Mouse (Mus musculus) heart, postnatal 10 days (tissue): ENCODE results near the gene Trim72. TPM values are rescaled to one million over a fixed set of nuclear protein-coding genes. Genes with fewer than 3 reads are reported as not detected.
A peak's percentile ranks its signal among the peaks of the same experiment; 100 is the strongest.

Experiments used
- DNase-seq, 2 experiments: peaks; one replicate each; pipeline ENCODE4 v3.0.0; 2021
- intact Hi-C: fragments of 180-260 bp; cut with DNase I; formaldehyde crosslinking; loops from one replicate; pipeline ENCODE4 v1.15.1; 2025
- total RNA-seq, 2 experiments: library from RNA; stranded (reverse); gene quantifications; 2 replicates each; pipeline ENCODE4 v1.2.3; 2021

Gene Trim72
- total RNA-seq, result 100 to 1,000 TPM; 144 to 159 TPM

DNA sequence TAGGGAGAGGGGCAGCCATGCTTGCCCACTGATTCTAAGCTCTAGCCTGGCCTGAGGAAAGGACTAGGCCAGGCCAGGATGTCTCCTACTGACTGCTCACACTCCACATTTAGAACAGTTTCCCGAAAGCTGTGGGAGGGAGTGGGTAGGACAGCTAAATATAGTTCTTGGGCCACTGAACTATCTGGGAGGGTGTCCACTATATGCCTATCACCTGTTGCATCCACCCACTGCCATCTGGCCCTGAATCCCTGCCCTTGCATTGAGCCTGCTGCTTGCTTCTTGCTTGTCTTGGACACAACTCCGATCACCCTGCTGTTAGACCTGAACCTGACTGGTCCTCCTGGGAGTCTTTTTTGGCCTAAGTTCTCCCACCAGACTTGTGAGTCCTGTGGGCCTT lies at the start of gene Trim72:
Trim72 (plus strand) TSS at position 262 of the 400 bp plus-strand sequence.
- intact Hi-C loops, result no loop called here
- peak; percentile 75 to 81 for DNase-seq

DNA sequence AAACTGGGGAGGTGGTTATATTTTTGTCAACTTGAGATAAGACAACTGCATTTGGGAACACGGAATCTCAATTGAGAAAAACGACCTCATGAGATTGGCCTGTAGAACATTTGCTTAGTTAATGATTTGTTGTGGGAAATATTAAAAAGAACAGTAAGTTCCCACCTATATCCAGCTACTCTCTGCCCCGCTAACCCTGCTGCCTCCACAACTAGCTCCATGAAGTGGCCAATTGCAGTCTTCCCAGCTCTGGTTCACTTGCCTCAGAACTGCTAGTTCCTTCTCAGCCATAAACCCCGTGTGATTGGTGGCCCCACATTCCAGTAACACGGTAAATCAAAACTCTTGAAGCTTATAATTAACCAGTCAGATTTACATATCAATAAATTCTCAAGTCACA lies 44.4 kb upstream of the Trim72 start:
- no peak for DNase-seq
- intact Hi-C loops, result no loop called here

- peak; percentile 24 to 32 for DNase-seq
- intact Hi-C loops, result no loop called here
These were observed 37.3 kb upstream of the Trim72 start for GRCm38 (mm10) chr7:127966371-127966918.

GRCm38 (mm10) chr7:127967004-127967921 lies 36.5 kb upstream of the Trim72 start, which contains the start of gene Fus:
TSS of gene Fus (plus strand) at chr7:127967457.
- DNase-seq, result peak; percentile 96 to 98
- intact Hi-C loops, result no loop called here

GRCm38 (mm10) chr7:127967922-127968828 lies 35.6 kb upstream of the Trim72 start:
- intact Hi-C loops, result no loop called here
- peak; percentile 85 to 88 for DNase-seq

DNA sequence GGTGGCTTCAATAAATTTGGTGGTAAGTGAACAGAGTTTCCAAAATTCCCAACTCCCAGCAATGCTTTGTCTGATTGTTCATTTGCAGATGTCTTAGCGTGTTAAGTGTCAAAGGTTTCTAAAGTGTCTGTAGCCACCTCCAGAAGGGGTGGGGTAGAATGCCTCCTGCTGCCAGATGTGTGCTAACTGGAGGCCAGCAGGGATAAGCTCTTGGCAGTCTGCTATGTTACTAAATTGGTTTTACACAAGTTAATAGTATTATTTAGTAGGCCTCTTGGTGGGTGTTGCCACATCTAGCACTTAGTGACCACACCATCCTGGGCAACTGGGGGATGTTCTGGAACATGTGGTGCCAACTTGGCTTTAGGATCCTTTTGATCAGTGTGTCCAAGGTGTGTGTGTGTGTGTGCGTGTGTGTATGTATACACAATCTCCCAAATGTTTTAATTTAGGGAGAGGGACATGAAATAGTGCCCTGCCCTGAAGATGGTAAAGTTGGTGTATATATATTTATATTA lies 29.3 kb upstream of the Trim72 start:
- intact Hi-C loops, result no loop called here
- peak; percentile 41 to 45 for DNase-seq

DNA sequence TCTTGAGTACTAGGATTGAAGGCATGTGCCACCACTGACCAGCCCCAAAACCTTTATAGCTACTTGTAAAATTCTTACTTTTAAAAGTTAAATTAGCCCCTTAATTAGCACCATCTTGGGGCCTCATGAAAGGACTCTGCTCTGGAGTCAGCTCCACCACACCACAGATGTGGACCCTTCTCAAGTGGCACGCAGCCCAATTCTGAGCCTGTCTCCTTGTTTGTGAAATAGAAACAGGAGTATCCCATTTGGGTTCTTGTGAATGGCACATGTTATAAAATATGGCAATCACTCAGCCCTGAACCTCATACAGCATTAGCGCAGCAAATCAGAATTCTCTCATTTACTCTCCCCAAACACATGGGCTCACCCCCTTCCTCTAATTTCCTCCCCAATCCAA lies 24.9 kb upstream of the Trim72 start:
- intact Hi-C loops, result no loop called here
- no peak for DNase-seq

DNA sequence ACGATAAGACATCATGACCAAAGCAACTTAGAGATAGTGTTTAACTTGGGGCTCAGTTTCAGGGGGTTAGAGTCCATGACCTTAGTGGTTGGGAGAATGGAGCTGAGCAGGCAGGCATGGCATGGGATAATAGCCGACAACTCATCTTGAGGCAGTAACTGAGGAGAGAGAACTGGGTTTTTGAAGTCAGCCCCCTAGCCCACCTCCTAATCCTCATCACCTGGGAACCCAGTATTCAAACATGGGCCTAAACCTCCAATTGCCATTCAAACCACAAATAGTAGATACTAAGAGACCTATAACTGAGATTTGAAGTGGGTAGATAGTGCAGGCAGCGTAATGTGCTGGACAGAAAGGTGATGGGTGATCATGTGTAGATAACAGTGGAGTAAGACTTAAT lies 23.1 kb upstream of the Trim72 start:
- intact Hi-C loops, result no loop called here
- DNase-seq, result no peak

DNA sequence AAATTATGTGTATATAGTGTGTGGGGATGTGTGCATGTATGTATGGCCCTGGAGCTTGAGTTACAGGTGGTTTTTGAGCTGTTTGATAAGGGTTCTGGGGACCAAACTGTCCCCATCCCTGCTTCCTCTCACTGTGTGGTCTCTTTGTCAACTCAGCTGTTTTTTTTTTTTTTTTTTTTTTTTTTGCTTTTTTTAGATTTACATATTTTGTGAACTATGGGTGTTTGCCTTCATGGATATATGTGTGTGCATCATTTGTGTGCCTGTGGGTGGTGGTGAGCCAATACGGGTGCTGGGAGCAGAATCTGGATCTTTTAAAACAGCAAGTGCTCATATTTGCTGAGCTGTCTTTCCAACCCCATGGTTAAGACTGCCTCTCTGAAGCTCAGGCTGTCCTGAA lies 14.8 kb upstream of the Trim72 start:
- no peak for DNase-seq
- intact Hi-C loops, result no loop called here

DNA sequence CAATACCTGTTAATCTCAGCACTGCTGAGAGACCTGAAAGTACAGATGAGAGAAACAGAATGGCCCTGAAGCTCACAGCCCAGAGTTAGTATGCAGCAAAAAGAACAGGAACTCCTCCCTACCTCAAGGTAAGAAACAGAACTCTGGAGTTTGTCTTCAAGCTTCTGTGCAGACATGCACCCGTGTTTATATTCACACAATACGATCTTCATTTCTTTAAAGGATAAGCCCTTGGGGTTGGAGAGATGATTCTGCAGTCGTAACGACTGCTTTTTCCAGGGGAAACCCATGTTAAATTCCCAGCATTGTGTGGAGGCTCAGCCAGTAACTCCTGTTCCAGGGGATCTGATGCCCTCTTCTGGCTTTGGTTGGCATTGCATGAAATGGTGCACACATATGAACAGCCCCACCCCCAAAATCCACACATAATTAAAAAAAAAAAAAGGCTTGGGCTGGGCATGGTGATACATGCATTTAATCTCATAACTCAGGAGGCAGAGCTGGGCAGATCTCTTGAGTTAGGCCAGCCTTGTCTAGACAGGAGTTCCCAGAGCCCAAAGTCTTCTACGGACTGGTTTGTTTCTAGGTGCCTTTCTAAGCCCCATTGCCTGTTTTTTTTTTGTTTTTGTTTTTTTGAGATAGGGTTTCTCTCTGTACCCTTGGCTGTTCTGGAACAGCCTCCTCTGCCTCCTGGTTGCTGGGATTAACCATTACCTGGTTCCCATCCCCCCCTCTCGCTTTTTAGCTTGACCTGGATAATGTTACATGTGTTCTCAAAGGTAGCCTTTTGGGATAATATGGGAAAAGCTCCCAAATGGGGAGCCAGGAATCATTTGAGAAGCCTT lies 11.9 kb upstream of the Trim72 start:
- peak; percentile 70 to 84 for DNase-seq

GRCm38 (mm10) chr7:127992488-127993340 lies 11.0 kb upstream of the Trim72 start:
- intact Hi-C loops, result loop anchor here (5.0 kb wide), 1 partner anchor 215 kb away; the partner anchor contains the start of gene Cox6a2
- no peak for DNase-seq

More for the DNA sequence above, 11.9 kb upstream of the Trim72 start:
- intact Hi-C loops, result loop anchor here (5.0 kb wide), 1 partner anchor 215 kb away; the partner anchor contains the start of gene Cox6a2

- intact Hi-C loops, result loop anchor here (5.0 kb wide), 1 partner anchor 214 kb away; the partner anchor contains the start of gene Cox6a2
- peak; percentile 66 to 74 for DNase-seq
These were observed 10.3 kb upstream of the Trim72 start, which contains the start of gene Pycard for GRCm38 (mm10) chr7:127993341-127993977. TSS of gene Pycard (minus strand) at chr7:127993867.

DNA sequence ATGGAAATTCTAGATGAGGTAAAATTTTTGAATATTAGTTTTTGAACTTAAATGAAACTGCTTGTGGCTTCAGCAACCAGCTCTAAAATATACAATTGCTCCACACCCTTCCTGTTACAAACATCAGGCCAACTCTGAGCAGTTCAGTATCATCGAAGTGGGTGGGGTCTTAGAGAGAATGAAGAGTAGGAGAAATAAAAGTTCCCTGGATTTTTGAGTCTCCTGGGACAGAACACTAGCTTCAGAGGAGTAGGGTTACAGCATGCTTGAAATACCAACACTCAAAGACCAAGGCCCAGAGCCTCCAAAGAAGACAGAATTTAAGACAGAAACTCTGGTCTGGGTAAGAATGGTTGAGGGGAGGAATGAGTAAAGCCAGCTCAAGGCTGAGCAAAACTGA lies 4.3 kb upstream of the Trim72 start:
- no peak for DNase-seq
- intact Hi-C loops, result no loop called here

- intact Hi-C loops, result no loop called here
- DNase-seq, result peak; percentile 38 to 47
These were observed 3.4 kb upstream of the Trim72 start for GRCm38 (mm10) chr7:128000068-128000950.

GRCm38 (mm10) chr7:128003098-128003497 lies 651 bp upstream of the Trim72 start:
- intact Hi-C loops, result no loop called here
- DNase-seq, result no peak

DNA sequence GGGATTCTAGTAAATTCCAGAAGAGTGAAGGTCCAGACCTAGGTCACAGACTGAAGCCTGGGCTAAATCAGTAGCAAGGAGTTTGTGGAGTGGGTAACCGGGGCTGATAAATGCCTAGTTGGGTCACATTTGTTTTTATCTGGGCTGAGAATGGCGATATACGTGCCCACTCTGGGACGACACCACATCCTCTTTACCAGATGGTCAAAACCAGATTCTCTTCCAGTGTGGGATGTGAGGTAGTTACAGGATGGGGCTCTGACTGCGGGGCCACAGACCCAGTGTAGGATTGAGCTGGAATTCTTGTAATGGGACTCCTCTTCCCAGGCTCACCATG lies 369 bp downstream of the Trim72 start:
- no peak for DNase-seq

More for the DNA sequence above, 369 bp downstream of the Trim72 start:
- intact Hi-C loops, result no loop called here
